Mouse (Mus musculus) MEL (cell line): ENCODE measurements around the gene Ppard.

Source experiments
- CTCF ChIP-seq, 3 experiments: IDR thresholded peaks in 2 of 3; conservative IDR thresholded peaks in 1 of 3; 2 replicates each; pipeline ENCODE4 v1.5.1; 2011 to 2012; ENCODE audit warnings: low read length in 3 of 3, low read depth in 2 of 3, mild to moderate bottlenecking in 2 of 3, improper control_type of control experiment in 1 of 3, inconsistent platforms in 1 of 3, mixed read lengths in 1 of 3, moderate library complexity in 1 of 3; ENCODE audit not compliant: control insufficient read depth in 1 of 3, insufficient read depth in 1 of 3, poor library complexity in 1 of 3, severe bottlenecking in 1 of 3
- UBTF ChIP-seq: IDR thresholded peaks from 2 replicates; pipeline ENCODE4 v1.6.1; 2012; ENCODE audit warnings: low read depth, mild to moderate bottlenecking, inconsistent platforms, low read length, improper control_type of control experiment, moderate library complexity, borderline replicate concordance; ENCODE audit not compliant: insufficient read depth

DNA sequence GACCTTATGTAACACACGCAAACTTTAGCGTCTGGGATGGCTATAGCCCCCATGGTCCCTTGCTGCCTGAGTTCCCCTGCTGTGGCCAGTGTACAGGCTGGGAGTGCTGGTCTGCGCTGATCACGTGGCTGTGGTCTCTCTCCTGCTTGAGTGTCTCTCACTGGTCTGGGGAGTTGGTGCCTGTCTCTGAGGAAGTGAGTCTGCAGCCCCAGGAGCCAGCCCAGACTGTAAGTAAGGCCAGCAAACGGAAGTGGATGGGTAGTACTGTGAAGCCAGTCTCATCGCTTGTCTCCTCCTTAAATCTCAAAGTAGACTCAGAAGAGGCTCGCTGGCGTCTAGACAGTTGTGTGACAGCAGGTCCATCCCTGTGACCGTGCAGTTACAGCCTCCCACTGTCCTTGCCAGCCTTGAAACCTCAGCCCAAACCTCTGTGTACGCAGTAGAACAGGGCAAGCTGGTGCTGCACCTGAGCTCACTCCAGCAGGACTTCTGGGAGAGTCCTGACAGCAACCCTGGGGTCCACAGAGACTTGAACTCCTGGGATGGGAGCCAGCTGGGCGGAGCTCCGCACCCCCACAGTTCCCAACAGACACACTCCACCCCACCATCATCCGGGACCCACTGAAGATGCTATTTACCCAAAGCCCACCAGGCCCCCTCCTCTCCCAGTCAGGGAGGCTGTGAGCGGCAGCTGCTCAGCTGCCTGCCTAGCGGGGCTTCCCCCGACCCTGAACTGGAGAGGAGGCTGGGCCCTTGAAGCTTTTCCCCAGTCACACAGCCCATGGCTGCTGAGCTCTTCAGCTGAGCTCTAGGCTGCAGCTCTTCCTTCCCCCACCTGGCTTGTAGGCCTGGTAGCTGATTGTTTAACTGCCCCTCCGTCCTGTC is 62.2 kb downstream of the Ppard start:
- TF ChIP-seq CTCF (IDR thresholded peaks at IDR 0.05 in 2 of 3, conservative IDR thresholded peaks at IDR 0.05 in 1 of 3; ENCODE audit: control insufficient read depth in 1 of 3, insufficient read depth in 1 of 3, low read depth in 2 of 3, low read length in 3 of 3, poor library complexity in 1 of 3, severe bottlenecking in 1 of 3) (no peak), UBTF (no peak)
